Mouse (Mus musculus) heart, embryonic 16.5 days (tissue): ENCODE measurements around the gene Sod3. TPM values are rescaled to one million over a fixed set of nuclear protein-coding genes. Genes with fewer than 3 reads are reported as not detected.

Experiments
- polyA plus RNA-seq: library from polyadenylated mRNA; unstranded; fragments of >200 nt; fragmentation: Nextera tagmentation; extraction: Ambion mirVana; gene quantifications from 2 replicates; pipeline ENCODE4 v1.2.1, GENCODE M21; 2015

Sod3 gene
- polyA plus RNA-seq, 1 experiment from 2014 or later = 1.6 TPM

Other genes with a start within 250 kb of the Sod3 start
- gene Dhx15, start 173.3 kb upstream of the Sod3 start, polyA plus RNA-seq = 91.1 and 96.7 TPM in 2 replicates
- gene Ccdc149, start 107.7 kb downstream of the Sod3 start, polyA plus RNA-seq = 2.9 and 3.3 TPM in 2 replicates
- gene Lgi2, start 202.7 kb downstream of the Sod3 start, polyA plus RNA-seq = 1.5 and 1.7 TPM in 2 replicates